Mouse (Mus musculus) liver, embryonic 11.5 days (tissue): Measurements from ENCODE around the gene Mta1. TPM values are rescaled to one million over a fixed set of nuclear protein-coding genes. Genes with fewer than 3 reads are reported as not detected.
A peak's percentile ranks its signal among the peaks of the same experiment; 100 is the strongest.

ENCODE experiments used
- ATAC-seq: fragments of 200-750 bp; cut with Nextera tagmentation; replicated peaks from 2 replicates; pipeline ENCODE4 v1.8.0; 2017; ENCODE audit warnings: moderate number of reproducible peaks, mild to moderate bottlenecking, moderate TSS enrichment, moderate library complexity; ENCODE audit not compliant: low FRiP score
- DNase-seq: peaks from one replicate; pipeline ENCODE4 v3.0.0-alpha.2; 2017; ENCODE audit warnings: low spot score
- H3K27ac ChIP-seq: fragments of 300-500 bp; sonication (generic); 2 replicates; pipeline ENCODE4 v1.5.1; 2014; ENCODE audit warnings: mild to moderate bottlenecking, low read depth, low read length, control low read depth
- H3K27me3 ChIP-seq: fragments of 300-500 bp; sonication (generic); replicated peaks from 2 replicates; pipeline ENCODE4 v1.6.1; 2014; ENCODE audit warnings: low read length, mixed read lengths; ENCODE audit not compliant: control insufficient read depth, insufficient read depth
- H3K36me3 ChIP-seq: fragments of 300-500 bp; sonication (generic); 2 replicates; pipeline ENCODE4 v1.6.1; 2014; ENCODE audit warnings: mild to moderate bottlenecking, low read length, moderate library complexity, mixed read lengths; ENCODE audit not compliant: control insufficient read depth, insufficient read depth
- H3K4me1 ChIP-seq: fragments of 300-500 bp; sonication (generic); replicated peaks from 2 replicates; pipeline ENCODE4 v1.6.1; 2014; ENCODE audit warnings: low read length, mixed read lengths; ENCODE audit not compliant: control insufficient read depth, insufficient read depth
- H3K4me2 ChIP-seq: fragments of 300-500 bp; sonication (generic); 2 replicates; pipeline ENCODE4 v1.6.1; 2014; ENCODE audit warnings: mild to moderate bottlenecking, control low read depth, moderate library complexity
- H3K4me3 ChIP-seq: fragments of 300-500 bp; sonication (generic); 2 replicates; pipeline ENCODE4 v1.5.1; 2014; ENCODE audit warnings: low read depth, low read length, control low read depth
- H3K9ac ChIP-seq: fragments of 300-500 bp; sonication (generic); 2 replicates; pipeline ENCODE4 v1.6.1; 2014; ENCODE audit warnings: low read depth, low read length, control low read depth
- H3K9me3 ChIP-seq: fragments of 300-500 bp; sonication (generic); 2 replicates; pipeline ENCODE4 v1.6.1; 2016; ENCODE audit warnings: low read length, inconsistent platforms, mixed read lengths; ENCODE audit not compliant: control insufficient read depth
- WGBS: fragments of 180-500 bp; shearing (Covaris S2); extraction: QIAGEN DNeasy Blood & Tissue Kit; methylation state at CpG from one replicate; pipeline ENCODE4 v1.1.7; 2014; 5-methylcytosine and 5-hydroxymethylcytosine counted together
- polyA plus RNA-seq: library from polyadenylated mRNA; unstranded; fragments of >200 nt; fragmentation: Nextera tagmentation; extraction: Ambion mirVana; gene quantifications from 2 replicates; pipeline ENCODE4 v1.2.1, GENCODE M21; 2014

The Mta1 gene
- polyA plus RNA-seq, 1 experiment from 2014 or later = 19.2 TPM

DNA sequence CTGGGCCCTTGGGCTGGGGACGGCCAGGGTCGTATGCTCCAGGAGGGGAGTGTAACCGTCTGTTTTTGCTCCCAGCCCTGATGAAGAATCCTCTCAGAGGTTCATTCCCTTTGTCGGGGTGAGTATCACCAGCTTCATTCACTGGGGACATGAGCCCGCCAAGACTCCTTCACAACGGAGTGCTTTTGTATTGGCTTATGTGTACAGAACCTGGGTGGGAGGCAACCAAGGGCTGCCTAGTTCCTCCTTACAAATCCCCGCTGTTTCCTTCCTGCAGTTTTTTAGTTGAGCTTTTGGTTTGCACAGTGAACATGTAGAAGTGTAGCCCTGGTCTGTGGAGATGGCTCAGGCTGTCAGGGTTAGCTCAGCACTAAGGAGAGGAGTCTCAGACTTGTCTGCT, 30.1 kb upstream of the Mta1 start:
- no peaks in the 10 kb centered on the region for H3K9me3 ChIP-seq
- no peaks in the 10 kb centered on the region for H3K27me3 ChIP-seq
- H3K9ac ChIP-seq = no peak overlapping the region
- H3K27ac ChIP-seq = no peak overlapping the region
- H3K4me3 ChIP-seq = no peak overlapping the region
- 87% methylated on average over 7 of the region's 7 CpGs for WGBS
- H3K4me1 ChIP-seq = no peaks in the 10 kb centered on the region
- ATAC-seq (no peak), DNase-seq (no peak)
- no peak overlapping the region for H3K4me2 ChIP-seq
- H3K36me3 ChIP-seq = peaks cover 13% of the 10 kb centered on the region

DNA sequence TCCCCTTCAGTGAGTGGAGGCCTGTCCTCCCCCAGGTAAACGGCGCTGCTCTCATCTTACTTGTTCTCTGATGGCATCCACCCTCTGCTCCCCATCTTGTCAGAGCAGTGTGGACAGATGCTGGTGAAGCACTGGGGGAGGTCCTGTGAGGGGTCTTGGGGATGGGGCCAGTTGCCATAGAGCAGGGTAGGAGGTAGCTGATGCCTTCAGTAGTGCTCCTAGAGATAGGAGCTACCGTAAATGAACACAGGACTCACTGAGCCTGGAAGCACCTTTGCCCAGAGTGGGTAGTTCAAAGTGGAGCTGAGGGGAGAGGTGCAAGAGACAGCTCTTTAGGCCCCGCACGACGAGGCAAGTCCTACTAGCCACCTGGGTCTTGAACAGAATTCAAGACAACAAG, 28.7 kb upstream of the Mta1 start:
- Histone ChIP-seq H3K9ac (no peak overlapping the region), H3K4me3 (no peak overlapping the region), H3K36me3 (peaks cover 13% of the 10 kb centered on the region), H3K4me1 (peaks cover 7% of the 10 kb centered on the region), H3K27me3 (no peaks in the 10 kb centered on the region), H3K9me3 (no peaks in the 10 kb centered on the region), H3K27ac (no peak overlapping the region), H3K4me2 (no peak overlapping the region)
- whole genome bisulfite sequencing = 87% methylated on average over 6 of the region's 6 CpGs
- ATAC-seq (no peak), DNase-seq (no peak)

GRCm38 (mm10) chr12:113071321-113071720, 26.8 kb upstream of the Mta1 start:
- Histone ChIP-seq H3K4me2 (no peak overlapping the region), H3K4me3 (no peak overlapping the region), H3K9ac (no peak overlapping the region), H3K27ac (no peak overlapping the region), H3K27me3 (no peaks in the 10 kb centered on the region), H3K9me3 (no peaks in the 10 kb centered on the region), H3K4me1 (peaks cover 18% of the 10 kb centered on the region), H3K36me3 (peaks cover 11% of the 10 kb centered on the region)
- no peak for ATAC-seq
- DNase-seq = no peak
- 82% methylated on average over 6 of the region's 6 CpGs for WGBS

GRCm38 (mm10) chr12:113071827-113072226, 26.3 kb upstream of the Mta1 start:
- no peaks in the 10 kb centered on the region for H3K9me3 ChIP-seq
- H3K4me2 ChIP-seq = no peak overlapping the region
- no peak for DNase-seq
- no peak overlapping the region for H3K9ac ChIP-seq
- peaks cover 11% of the 10 kb centered on the region for H3K36me3 ChIP-seq
- H3K27me3 ChIP-seq = no peaks in the 10 kb centered on the region
- H3K4me1 ChIP-seq = peaks cover 18% of the 10 kb centered on the region
- ATAC-seq = no peak
- WGBS = 72% methylated on average over 6 of the region's 6 CpGs
- H3K27ac ChIP-seq = no peak overlapping the region
- H3K4me3 ChIP-seq = no peak overlapping the region

DNA sequence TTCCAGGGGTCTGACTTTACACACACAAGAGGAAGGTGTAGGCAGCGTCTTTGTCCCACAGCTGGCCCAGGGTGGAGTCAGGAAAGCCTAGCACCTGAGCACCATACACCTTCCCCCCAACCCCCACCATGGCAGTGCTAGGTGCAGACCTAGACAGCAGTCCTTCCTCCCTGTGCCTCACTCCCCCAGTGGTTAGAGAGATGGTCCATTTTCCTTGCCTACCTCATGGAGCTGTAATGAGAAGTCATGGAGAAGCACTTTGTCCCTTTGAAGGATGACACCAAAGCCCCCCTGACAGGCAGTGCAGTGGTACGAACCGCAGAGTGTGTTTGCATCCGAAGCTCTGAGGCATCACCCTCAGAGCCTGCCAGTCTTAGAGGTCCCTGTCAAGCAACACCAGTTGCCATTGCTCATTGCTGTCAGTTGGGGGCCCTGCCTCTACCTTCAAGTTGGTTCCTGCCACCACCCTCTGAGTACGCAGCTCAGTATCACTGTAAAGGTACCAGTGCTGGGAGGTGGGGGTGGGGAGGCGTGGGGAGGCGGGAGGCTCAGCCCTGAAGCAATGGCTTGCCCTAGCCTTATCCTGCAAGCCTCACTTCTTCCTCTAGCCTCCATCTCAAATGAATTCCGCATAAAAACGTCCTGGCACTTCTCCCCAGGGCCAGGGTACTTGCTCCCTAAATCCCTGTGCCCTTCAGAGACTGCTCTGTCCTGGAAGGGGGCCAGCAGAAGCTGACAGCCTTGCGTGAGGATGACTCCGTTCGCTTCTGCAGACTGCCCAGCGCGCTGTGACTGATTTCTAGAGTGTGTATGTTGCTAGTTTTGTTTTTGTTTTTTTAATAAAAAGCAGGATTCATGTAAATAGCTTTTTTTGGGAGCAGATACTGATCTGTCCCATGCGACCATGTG, 24.4 kb upstream of the Mta1 start:
- H3K27ac ChIP-seq = no peak overlapping the region

GRCm38 (mm10) chr12:113074329-113075062, 23.6 kb upstream of the Mta1 start, which contains the start of gene Tex22:
Tex22 (plus strand) TSS chr12:113074502.
- WGBS = 5% methylated on average over 32 of the region's 32 CpGs
- Histone ChIP-seq H3K27me3 (no peaks in the 10 kb centered on the region), H3K27ac (peak within 1 kb of the TSS; percentile 66), H3K4me3 (peak within 1 kb of the TSS; percentile 54), H3K9ac (peak within 1 kb of the TSS; percentile 55), H3K4me2 (peak within 1 kb of the TSS; percentile 93), H3K36me3 (peaks cover 11% of the 10 kb centered on the region), H3K4me1 (peaks cover 18% of the 10 kb centered on the region), H3K9me3 (no peaks in the 10 kb centered on the region)
- peak; percentile 84 for DNase-seq
- ATAC-seq = peak; percentile 83

More for the DNA sequence above, 24.4 kb upstream of the Mta1 start:
- ATAC-seq = peak; percentile 44
- peak overlapping the region; percentile 93 for H3K4me2 ChIP-seq
- no peaks in the 10 kb centered on the region for H3K27me3 ChIP-seq
- H3K9ac ChIP-seq = peak overlapping the region; percentile 55
- peaks cover 18% of the 10 kb centered on the region for H3K4me1 ChIP-seq
- H3K9me3 ChIP-seq = no peaks in the 10 kb centered on the region
- WGBS = 15% methylated on average over 15 of the region's 15 CpGs
- DNase-seq = peak; percentile 55
- peaks cover 11% of the 10 kb centered on the region for H3K36me3 ChIP-seq
- peak overlapping the region; percentile 54 for H3K4me3 ChIP-seq

- Histone ChIP-seq H3K9ac (peak overlapping the region; percentile 55), H3K4me3 (peak overlapping the region; percentile 54), H3K4me1 (peaks cover 18% of the 10 kb centered on the region), H3K27me3 (no peaks in the 10 kb centered on the region), H3K4me2 (peak overlapping the region; percentile 93), H3K9me3 (no peaks in the 10 kb centered on the region), H3K36me3 (peaks cover 6% of the 10 kb centered on the region), H3K27ac (peak overlapping the region; percentile 66)
- ATAC-seq (peak; percentile 81), DNase-seq (peak; percentile 86)
- WGBS = 5% methylated on average over 10 of the region's 10 CpGs
Observed at GRCm38 (mm10) chr12:113075063-113075454, 23.0 kb upstream of the Mta1 start.

GRCm38 (mm10) chr12:113075486-113075885, 22.6 kb upstream of the Mta1 start:
- DNase-seq = no peak
- Histone ChIP-seq H3K4me1 (peaks cover 18% of the 10 kb centered on the region), H3K4me2 (peak overlapping the region; percentile 93), H3K4me3 (no peak overlapping the region), H3K27ac (no peak overlapping the region; the same call in 1 of the 2 replicates), H3K27me3 (no peaks in the 10 kb centered on the region), H3K9me3 (no peaks in the 10 kb centered on the region), H3K9ac (peak overlapping the region; percentile 55), H3K36me3 (peaks cover 4% of the 10 kb centered on the region; the same call in 1 of the 2 replicates)
- 51% methylated on average over 6 of the region's 6 CpGs for WGBS
- peak; percentile 1; the same call in 1 of the 2 replicates for ATAC-seq
